11 mouse cellular contexts compared by ENCODE assay signal in the genomic region with DNA sequence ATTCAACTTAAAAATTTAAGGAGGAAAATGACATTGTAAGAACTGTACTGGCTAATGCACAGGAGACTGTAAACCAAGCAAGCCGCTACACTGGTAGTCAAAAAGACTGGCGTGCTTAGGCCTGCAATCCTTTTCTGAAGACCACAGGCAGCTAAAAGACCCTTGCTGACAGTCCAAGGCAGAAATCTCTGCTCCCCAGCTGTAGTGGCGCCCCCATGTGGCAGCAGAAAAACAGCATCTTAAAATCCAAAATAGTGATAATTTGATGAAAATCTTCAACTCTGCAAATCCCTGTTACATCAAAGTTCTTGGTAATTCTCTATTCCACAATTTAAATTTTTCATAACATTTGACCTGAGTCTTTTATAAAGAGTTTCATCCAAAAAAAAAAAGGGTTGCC. TPM values are rescaled to one million over a fixed set of nuclear protein-coding genes. Genes with fewer than 3 reads are reported as not detected.
A peak's percentile ranks its signal among the peaks of the same experiment; 100 is the strongest.
DNase-seq lines count a peak whose midpoint lies in the region; ATAC-seq lines count a peak whose summit lies in the region.
"Had no signal": no experiment of that assay in that cellular context is flagged by ENCODE, and none has a peak within 500 bp of the region (broad histone marks: within the 10 kb centered on the region; RNA-seq: fewer than 3 reads in every experiment).

No protein-coding gene starts in this region.

- H3K36me3 ChIP-seq in forebrain, embryonic 11.5 days (ENCODE audit: control insufficient read depth, insufficient read depth, low read length) = no peaks in the 10 kb centered on the region
- H3K36me3 ChIP-seq in forebrain, embryonic 16.5 days (ENCODE audit: control insufficient read depth, insufficient read depth) = no peaks in the 10 kb centered on the region
- H3K36me3 ChIP-seq in embryonic facial prominence, embryonic 10.5 days (replicated peaks) = no peaks in the 10 kb centered on the region
- H3K36me3 ChIP-seq: lung, embryonic 15.5 days had no signal

- H3K4me1 ChIP-seq in forebrain, embryonic 11.5 days (replicated peaks; ENCODE audit: control insufficient read depth, insufficient read depth, low read length) = 0 out of 2 replicates have a peak, but pooled peaks cover 2% of the 10 kb centered on the region
- H3K4me1 ChIP-seq in forebrain, embryonic 16.5 days (replicated peaks; ENCODE audit: control insufficient read depth, insufficient read depth, low read length) = peaks cover 11% of the 10 kb centered on the region
- peaks cover 18% of the 10 kb centered on the region for H3K4me1 ChIP-seq in embryonic facial prominence, embryonic 10.5 days

- intact Hi-C loops in left cerebral cortex, postnatal 4 days (cut with DNase I) = loop anchor here (10.0 kb wide), 2 partner anchors 289 to 1781 kb away; no protein-coding TSS in a partner anchor

- H3K27ac ChIP-seq in forebrain, embryonic 11.5 days (ENCODE audit: low read depth, low read length) = no peak overlapping the region
- no peak overlapping the region for H3K27ac ChIP-seq in forebrain, embryonic 16.5 days (ENCODE audit: low read length)
- no peak overlapping the region for H3K27ac ChIP-seq in embryonic facial prominence, embryonic 10.5 days (replicated peaks)
- H3K27ac ChIP-seq: lung, embryonic 15.5 days had no signal

- no peak overlapping the region for H3K4me2 ChIP-seq in forebrain, embryonic 11.5 days (ENCODE audit: low read depth, low read length, severe bottlenecking)
- no peak overlapping the region for H3K4me2 ChIP-seq in forebrain, embryonic 16.5 days (ENCODE audit: low read length)
- H3K4me2 ChIP-seq: lung, embryonic 15.5 days had no signal

- H3K9ac ChIP-seq in forebrain, embryonic 11.5 days (ENCODE audit: low read length) = no peak overlapping the region
- H3K9ac ChIP-seq in forebrain, embryonic 16.5 days (replicated peaks; ENCODE audit: low read depth, low read length) = no peak overlapping the region
- H3K9ac ChIP-seq: lung, embryonic 15.5 days had no signal

- peaks cover 10% of the 10 kb centered on the region for H3K27me3 ChIP-seq in forebrain, embryonic 11.5 days (ENCODE audit: control insufficient read depth, insufficient read depth, low read length)
- H3K27me3 ChIP-seq in forebrain, embryonic 16.5 days (replicated peaks; ENCODE audit: control insufficient read depth, insufficient read depth, low read length) = peaks cover 8% of the 10 kb centered on the region; the same call in 1 of the 2 replicates
- peaks cover 44% of the 10 kb centered on the region for H3K27me3 ChIP-seq in embryonic facial prominence, embryonic 10.5 days (replicated peaks; ENCODE audit: low read depth, poor library complexity, severe bottlenecking)

- peak; percentile 63 for DNase-seq in forebrain, embryonic 11.5 days (ENCODE audit: low spot score)
- peak; percentile 74 for DNase-seq in left cerebral cortex, postnatal 4 days
- DNase-seq in left cerebral cortex, adult 11 months (ENCODE audit: low spot score) = no peak
- DNase-seq in R1 (ENCODE audit: low read depth, low spot score) = peak; percentile 28
- DNase-seq in embryonic facial prominence, embryonic 10.5 days (ENCODE audit: low spot score) = peak; percentile 41
- no peak for DNase-seq in B cell, adult 2 months
- DNase-seq: thymus, postnatal 25 days had no signal

- 26% methylated on average over 3 of the region's 3 CpGs for WGBS in forebrain, embryonic 11.5 days
- WGBS in forebrain, embryonic 16.5 days = 35% methylated on average over 3 of the region's 3 CpGs
- 38% methylated on average over 3 of the region's 3 CpGs for WGBS in embryonic facial prominence, embryonic 10.5 days

- no peaks in the 10 kb centered on the region for H3K9me3 ChIP-seq in forebrain, embryonic 11.5 days (ENCODE audit: control insufficient read depth, low read length)
- H3K9me3 ChIP-seq in forebrain, embryonic 16.5 days (ENCODE audit: control insufficient read depth, low read length) = no peaks in the 10 kb centered on the region
- no peaks in the 10 kb centered on the region for H3K9me3 ChIP-seq in embryonic facial prominence, embryonic 10.5 days
- H3K9me3 ChIP-seq: lung, embryonic 15.5 days had no signal

- H3K4me3 ChIP-seq in forebrain, embryonic 11.5 days (ENCODE audit: low read depth, low read length) = no peak overlapping the region
- no peak overlapping the region for H3K4me3 ChIP-seq in forebrain, embryonic 16.5 days (replicated peaks; ENCODE audit: low read length)
- H3K4me3 ChIP-seq in embryonic facial prominence, embryonic 10.5 days = no peak overlapping the region
- H3K4me3 ChIP-seq: lung, embryonic 15.5 days had no signal

- no peak for ATAC-seq in forebrain, embryonic 11.5 days (replicated peaks; ENCODE audit: low FRiP score)
- no peak for ATAC-seq in forebrain, embryonic 16.5 days
- ATAC-seq in frontal cortex, adult (ENCODE audit: low TSS enrichment) = no peak
- ATAC-seq: inflammation-experienced regulatory T-cells, adult 6 months had no signal

RNA-seq across cellular contexts. Expression of a gene that starts 3.8 kb away (rescaled TPM):
- polyA plus RNA-seq in forebrain, embryonic 11.5 days (2014; fragmentation: Nextera tagmentation; extraction: Ambion mirVana) = 0.37 and 0.53 TPM in 2 replicates
- polyA plus RNA-seq in forebrain, embryonic 16.5 days (2015; fragmentation: Nextera tagmentation; extraction: Ambion mirVana) = 2.0 and 4.4 TPM in 2 replicates
- total RNA-seq in left cerebral cortex, postnatal 4 days (2021) = 10 to 100 TPM; 18.6 to 18.7 TPM
- 1.0 and 1.5 TPM in 2 replicates for polyA plus RNA-seq in embryonic facial prominence, embryonic 10.5 days (2016; fragmentation: Nextera tagmentation; extraction: Ambion mirVana)
- polyA plus RNA-seq: inflammation-experienced regulatory T-cells, adult 6 months had no signal

Comparison
In these comparisons a context has a peak if more than half of its experiments do, and no peak if none do; other contexts are left out.
1. DNase-seq: peak in forebrain, embryonic 11.5 days (single experiment), left cerebral cortex, postnatal 4 days (single experiment), R1 (single experiment) and embryonic facial prominence, embryonic 10.5 days (single experiment); none in left cerebral cortex, adult 11 months (single experiment) and B cell, adult 2 months (0 of 2).